Mouse (Mus musculus) lung, postnatal 0 days (tissue): Measurements from ENCODE around the gene Dglucy.

ENCODE experiments used
- CTCF ChIP-seq: IDR thresholded peaks from 2 replicates; pipeline ENCODE4 v1.5.1; 2016; ENCODE audit warnings: antibody characterized with exemption, mild to moderate bottlenecking
- EP300 ChIP-seq: IDR thresholded peaks from 2 replicates; pipeline ENCODE4 v1.6.1; 2016; ENCODE audit warnings: antibody characterized with exemption, mild to moderate bottlenecking, control low read depth

DNA sequence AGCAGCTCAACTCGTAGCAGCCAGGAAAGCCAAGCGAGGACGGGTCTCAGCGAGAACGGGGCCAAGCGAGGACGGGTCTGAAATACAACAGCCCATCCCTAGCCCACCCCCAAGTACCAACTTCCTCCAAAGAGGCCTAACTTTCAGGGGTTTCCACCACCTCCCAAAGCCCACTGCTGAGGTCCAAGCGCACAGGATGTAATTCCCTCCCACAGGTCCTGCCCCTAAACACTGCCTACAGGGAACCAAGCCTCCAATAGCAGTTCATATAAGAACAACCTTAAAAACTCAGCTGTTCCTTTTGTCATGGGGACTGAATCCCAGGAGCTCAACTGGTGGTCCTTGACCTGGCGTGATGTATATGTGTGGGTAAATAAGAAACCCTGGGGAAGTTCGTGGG, 1.6 kb downstream of the Dglucy start:
- TF ChIP-seq EP300 (no peak), CTCF (no peak)
